Mouse (Mus musculus) bone marrow, adult 2 months (tissue): ENCODE measurements around the gene Fgf15. TPM values are rescaled to one million over a fixed set of nuclear protein-coding genes. Genes with fewer than 3 reads are reported as not detected.

ENCODE experiments used
- H3K27ac ChIP-seq: fragments of 200-500 bp; 2 replicates; pipeline ENCODE4 v1.5.1; 2012; ENCODE audit warnings: low read depth, mild to moderate bottlenecking, control low read depth, inconsistent platforms, low read length; ENCODE audit not compliant: control insufficient read depth, poor library complexity, insufficient read depth
- H3K4me1 ChIP-seq: fragments of 200-500 bp; 2 replicates; pipeline ENCODE4 v1.6.1; 2011; ENCODE audit warnings: low read length; ENCODE audit not compliant: control insufficient read depth, insufficient read depth
- H3K4me3 ChIP-seq: fragments of 200-500 bp; replicated peaks from 2 replicates; pipeline ENCODE3; 2011; ENCODE audit warnings: mild to moderate bottlenecking, low read depth, low read length, control low read depth; ENCODE audit not compliant: control insufficient read depth
- CTCF ChIP-seq: fragments of 200-500 bp; IDR thresholded peaks from 2 replicates; pipeline ENCODE4 v1.5.1; 2011; ENCODE audit warnings: low read length, control low read depth; ENCODE audit not compliant: control insufficient read depth, insufficient read depth
- POLR2A ChIP-seq: fragments of 200-500 bp; IDR thresholded peaks from 2 replicates; pipeline ENCODE4 v1.6.1; 2011; ENCODE audit warnings: low read depth, mild to moderate bottlenecking, control low read depth, low read length, borderline replicate concordance; ENCODE audit not compliant: control insufficient read depth
- WGBS: fragments of 180-500 bp; shearing (Covaris S2); methylation state at CpG from one replicate; pipeline ENCODE4 v1.1.7; 2018; 5-methylcytosine and 5-hydroxymethylcytosine counted together
- polyA plus RNA-seq: library from polyadenylated mRNA; stranded (reverse); fragments of >200 nt; gene quantifications from 2 replicates; pipeline ENCODE4 v1.2.4, GENCODE M21; 2011; ENCODE audit warnings: low replicate concordance; ENCODE audit not compliant: missing spikeins, insufficient read depth, insufficient read length

The Fgf15 gene
- polyA plus RNA-seq, 1 experiment, result not detected

DNA sequence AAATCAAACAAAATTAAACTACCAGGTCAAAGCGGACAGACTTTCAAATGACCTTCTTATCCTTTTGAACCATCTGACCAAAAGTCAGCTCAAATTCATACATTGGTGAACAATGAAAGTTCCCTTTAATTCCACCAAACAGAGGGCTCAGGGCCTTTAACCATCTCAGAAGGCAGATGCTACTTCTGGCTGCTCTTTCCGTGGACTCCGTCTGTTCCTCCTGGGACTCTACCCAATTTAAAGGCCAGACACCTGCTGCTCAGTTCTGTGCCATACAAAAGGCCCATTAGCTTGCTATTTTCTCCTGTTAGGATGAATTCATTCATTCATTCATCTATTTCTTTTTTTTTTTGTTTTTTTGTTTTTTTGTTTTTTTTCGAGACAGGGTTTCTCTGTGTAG is 16.6 kb downstream of the Fgf15 start:
- no peaks in the 10 kb centered on the region for H3K4me1 ChIP-seq
- H3K4me3 ChIP-seq, result no peak overlapping the region
- no peak overlapping the region for H3K27ac ChIP-seq
- TF ChIP-seq POLR2A (no peak), CTCF (no peak)
- 83% methylated on average over 4 of the region's 4 CpGs for WGBS

DNA sequence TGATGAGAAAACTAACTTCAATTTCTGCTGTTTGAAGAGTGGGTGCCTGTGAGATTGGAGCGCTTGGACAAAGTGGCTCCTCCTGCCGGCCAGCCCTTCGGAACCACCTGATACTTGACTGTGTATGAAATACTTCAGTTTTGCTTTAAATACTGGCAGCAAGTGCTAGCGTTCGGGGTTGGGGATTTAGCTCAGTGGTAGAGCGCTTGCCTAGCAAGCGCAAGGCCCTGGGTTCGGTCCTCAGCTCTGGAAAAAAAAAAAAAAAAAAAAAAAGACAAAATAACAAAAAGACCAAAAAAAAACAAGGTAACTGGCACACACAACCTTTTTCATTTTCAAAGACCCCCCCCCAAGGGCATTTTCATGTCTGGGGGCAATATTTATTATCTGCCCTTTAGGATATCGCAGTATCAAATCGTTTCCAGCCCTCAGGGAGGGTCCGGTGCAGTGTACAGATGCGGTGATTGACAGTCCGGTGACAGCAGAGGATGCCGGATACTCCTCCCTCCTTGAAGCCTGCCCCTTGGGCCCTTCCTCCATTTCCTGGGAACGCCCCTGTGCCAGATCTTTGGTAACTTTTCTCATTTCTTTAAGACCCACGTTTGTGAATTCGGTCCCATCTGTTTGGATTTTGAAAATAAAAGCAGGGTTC is 18.1 kb downstream of the Fgf15 start:
- H3K27ac ChIP-seq, result peak overlapping the region; percentile 82
- 15% methylated on average over 17 of the region's 17 CpGs for WGBS
- peak overlapping the region; percentile 97 for H3K4me3 ChIP-seq
- no peaks in the 10 kb centered on the region for H3K4me1 ChIP-seq
- no peak for TF ChIP-seq CTCF
- no peak for TF ChIP-seq POLR2A

- peak within 1 kb of the TSS; percentile 97 for H3K4me3 ChIP-seq
- TF ChIP-seq POLR2A (peak; percentile 64; the same call in 1 of the 2 replicates), CTCF (no peak)
- H3K4me1 ChIP-seq, result no peaks in the 10 kb centered on the region
- H3K27ac ChIP-seq, result peak within 1 kb of the TSS; percentile 82
- WGBS, result under 1% methylated on average over 55 of the region's 55 CpGs
Measured at GRCm38 (mm10) chr7:144914948-144915750, 18.8 kb downstream of the Fgf15 start, which contains the start of gene LTO1. Gene LTO1 (plus strand): TSS chr7:144915100.

GRCm38 (mm10) chr7:144918823-144919222 is 22.5 kb downstream of the Fgf15 start:
- WGBS, result 89% methylated on average over 1 of the region's 1 CpGs
- Histone ChIP-seq H3K4me1 (no peaks in the 10 kb centered on the region; the same call in 1 of the 2 replicates), H3K4me3 (no peak overlapping the region), H3K27ac (no peak overlapping the region)
- TF ChIP-seq CTCF, result peak; percentile 36; the same call in 1 of the 2 replicates
- no peak for TF ChIP-seq POLR2A

GRCm38 (mm10) chr7:144927591-144927990 is 31.3 kb downstream of the Fgf15 start:
- no peak overlapping the region for H3K4me3 ChIP-seq

DNA sequence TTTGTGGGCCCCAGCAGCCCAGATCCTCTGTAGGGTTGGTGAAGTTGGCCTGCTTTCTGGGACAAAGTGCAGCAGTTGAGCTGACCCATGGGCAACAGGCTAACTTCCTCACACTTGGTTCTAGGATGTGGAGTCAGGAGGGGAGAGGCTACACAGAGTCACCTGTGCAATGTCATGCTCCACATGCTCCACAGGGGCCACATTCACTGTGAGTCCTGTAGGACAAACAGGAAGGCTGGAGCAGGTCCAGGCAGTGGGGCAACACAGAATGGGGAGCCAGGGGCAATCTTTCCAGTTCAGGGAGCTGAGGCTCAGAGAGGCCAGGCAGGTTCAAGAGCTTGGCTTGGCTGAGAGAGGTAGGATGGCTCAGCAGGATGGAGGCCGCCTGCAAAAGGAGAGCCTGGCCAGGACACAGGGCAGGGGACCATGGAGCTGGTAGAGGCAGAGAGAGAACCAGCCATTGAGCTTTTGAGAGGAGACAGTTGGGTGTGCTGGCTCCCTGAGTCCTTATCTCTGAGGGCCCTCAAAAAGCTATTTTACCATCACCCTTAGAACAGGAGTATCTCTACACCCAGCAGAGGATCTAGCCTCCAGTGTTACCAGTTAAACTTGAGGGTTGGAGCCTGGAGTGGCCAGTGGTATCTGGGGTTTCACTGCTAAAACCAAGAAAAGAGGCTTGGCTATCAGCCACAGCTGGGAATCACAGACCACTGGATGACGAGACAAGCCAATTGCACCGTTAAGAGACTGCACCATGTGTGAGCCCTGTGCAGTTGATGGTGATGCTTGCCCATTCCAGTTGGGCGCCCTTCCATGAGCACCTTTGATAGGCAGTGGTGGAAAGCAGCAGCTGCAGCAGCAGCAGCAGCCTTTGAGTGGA is 31.9 kb downstream of the Fgf15 start:
- Histone ChIP-seq H3K27ac (0 out of 2 replicates have a peak overlapping the region, but pooled peaks have one; percentile 0), H3K4me1 (peaks cover 1% of the 10 kb centered on the region; the same call in 1 of the 2 replicates), H3K4me3 (no peak overlapping the region)
- TF ChIP-seq CTCF, result no peak
- TF ChIP-seq POLR2A, result no peak
- 67% methylated on average over 4 of the region's 4 CpGs for WGBS

More at GRCm38 (mm10) chr7:144927591-144927990, 31.3 kb downstream of the Fgf15 start:
- WGBS, result 59% methylated on average over 2 of the region's 2 CpGs
- H3K27ac ChIP-seq, result 0 out of 2 replicates have a peak overlapping the region, but pooled peaks have one; percentile 0
- no peak for TF ChIP-seq POLR2A
- no peak for TF ChIP-seq CTCF
- peaks cover 1% of the 10 kb centered on the region; the same call in 1 of the 2 replicates for H3K4me1 ChIP-seq

- peaks cover 1% of the 10 kb centered on the region; the same call in 1 of the 2 replicates for H3K4me1 ChIP-seq
- H3K27ac ChIP-seq, result no peak overlapping the region
- no peak overlapping the region for H3K4me3 ChIP-seq
- TF ChIP-seq POLR2A (no peak), CTCF (no peak)
- WGBS, result 87% methylated on average over 6 of the region's 6 CpGs
Measured at GRCm38 (mm10) chr7:144928889-144929210, 32.5 kb downstream of the Fgf15 start.
